Mouse (Mus musculus) cortical plate, adult 2 months (tissue): ENCODE measurements at regions not wholly inside any gene's neighbourhood (a gene's known extent, or its start where the extent isn't known, plus 50 kb on each side); places are given as distances from the start of the nearest gene placed in this dataset.

Experiments
- H3K27ac ChIP-seq: fragments of 200-500 bp; 2 replicates; pipeline ENCODE4 v1.5.1; 2012; ENCODE audit warnings: low read length, control low read depth, inconsistent platforms; ENCODE audit not compliant: insufficient read depth
- H3K4me1 ChIP-seq: fragments of 200-500 bp; 2 replicates; pipeline ENCODE4 v1.6.1; 2011; ENCODE audit warnings: low read length; ENCODE audit not compliant: control insufficient read depth, insufficient read depth
- H3K4me3 ChIP-seq: fragments of 200-500 bp; 2 replicates; pipeline ENCODE4 v1.5.1; 2011; ENCODE audit warnings: mild to moderate bottlenecking, low read length, control low read depth; ENCODE audit not compliant: insufficient read depth
- CTCF ChIP-seq: fragments of 200-500 bp; IDR thresholded peaks from 2 replicates; pipeline ENCODE4 v1.5.1; 2011; ENCODE audit warnings: mild to moderate bottlenecking, control low read depth, low read length; ENCODE audit not compliant: insufficient read depth; ENCODE audit errors: extremely low read depth
- POLR2A ChIP-seq: fragments of 200-500 bp; IDR thresholded peaks from 2 replicates; pipeline ENCODE4 v1.6.1; 2011; ENCODE audit warnings: mild to moderate bottlenecking, low read length, control low read depth; ENCODE audit not compliant: insufficient read depth; ENCODE audit errors: extremely low read depth

DNA sequence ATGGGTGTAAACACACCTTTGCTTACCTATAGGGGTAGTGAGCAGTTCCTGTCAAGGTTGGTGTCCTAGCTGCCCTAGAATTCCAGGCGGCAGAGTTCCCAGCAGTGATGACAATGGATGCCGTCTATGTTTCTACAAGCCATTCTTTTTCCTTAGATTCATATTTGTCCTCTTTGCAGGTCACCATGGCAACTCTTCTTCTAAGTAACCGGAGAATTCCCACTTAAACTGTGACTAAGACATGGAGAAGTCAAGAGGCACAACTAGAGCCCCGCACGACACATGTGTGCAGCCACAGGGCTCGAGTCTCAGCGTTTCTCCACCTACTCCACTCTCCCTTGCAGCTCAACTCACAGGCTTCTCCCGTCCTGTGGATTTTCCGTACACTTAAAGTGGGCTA, 381.5 kb upstream of the Kcnab2 start:
- no peak overlapping the region for H3K4me3 ChIP-seq
- TF ChIP-seq CTCF: no peak
- no peak for TF ChIP-seq POLR2A
- peaks cover 4% of the 10 kb centered on the region for H3K4me1 ChIP-seq
- no peak overlapping the region for H3K27ac ChIP-seq

DNA sequence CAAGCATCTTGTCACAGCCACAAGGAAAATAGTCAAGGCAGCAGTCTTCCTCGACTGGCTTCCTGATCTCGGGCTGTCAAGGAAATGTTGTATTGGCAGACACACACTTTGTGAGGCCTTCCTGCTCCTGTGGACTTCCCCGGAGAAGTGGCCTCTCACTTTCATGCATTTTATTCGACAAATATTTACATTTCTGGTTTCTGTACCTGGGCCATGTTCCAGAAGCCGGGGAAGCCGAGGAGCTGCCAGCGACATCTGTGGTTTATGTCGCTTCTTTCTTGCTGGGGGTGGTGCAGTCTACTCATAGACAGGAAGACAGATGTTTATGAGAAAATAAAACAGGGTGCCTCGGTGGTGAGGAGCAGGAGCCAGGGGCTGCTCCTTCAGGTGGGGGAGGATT, 372.5 kb upstream of the Kcnab2 start:
- TF ChIP-seq CTCF: no peak
- TF ChIP-seq POLR2A: no peak

DNA sequence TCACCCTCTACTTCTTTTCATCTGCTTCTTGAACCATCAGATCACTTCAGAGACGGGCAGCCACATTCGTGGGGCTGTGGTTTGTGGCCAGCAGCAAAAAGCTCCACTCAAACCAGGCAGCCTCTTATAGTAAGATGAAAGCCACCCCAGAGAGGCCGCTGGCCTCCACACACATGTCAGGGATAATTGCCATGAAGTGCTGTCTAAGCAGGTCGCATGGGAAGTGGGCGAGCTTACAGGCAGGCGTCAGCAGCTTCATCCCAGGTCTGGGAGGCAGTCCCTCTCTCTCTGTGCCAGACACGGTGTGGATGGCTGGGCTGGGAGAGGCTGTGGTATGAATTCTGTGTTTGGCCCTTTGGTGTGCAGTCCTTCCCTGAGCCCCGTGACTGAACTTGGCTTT, 358.4 kb upstream of the Kcnab2 start:
- no peak overlapping the region for H3K4me3 ChIP-seq
- no peak overlapping the region for H3K27ac ChIP-seq
- TF ChIP-seq CTCF: no peak
- TF ChIP-seq POLR2A: no peak
- peaks cover 6% of the 10 kb centered on the region; the same call in 1 of the 2 replicates for H3K4me1 ChIP-seq

More for the DNA sequence above, 372.5 kb upstream of the Kcnab2 start:
- no peak overlapping the region for H3K4me3 ChIP-seq
- no peak overlapping the region for H3K27ac ChIP-seq
- no peaks in the 10 kb centered on the region for H3K4me1 ChIP-seq

DNA sequence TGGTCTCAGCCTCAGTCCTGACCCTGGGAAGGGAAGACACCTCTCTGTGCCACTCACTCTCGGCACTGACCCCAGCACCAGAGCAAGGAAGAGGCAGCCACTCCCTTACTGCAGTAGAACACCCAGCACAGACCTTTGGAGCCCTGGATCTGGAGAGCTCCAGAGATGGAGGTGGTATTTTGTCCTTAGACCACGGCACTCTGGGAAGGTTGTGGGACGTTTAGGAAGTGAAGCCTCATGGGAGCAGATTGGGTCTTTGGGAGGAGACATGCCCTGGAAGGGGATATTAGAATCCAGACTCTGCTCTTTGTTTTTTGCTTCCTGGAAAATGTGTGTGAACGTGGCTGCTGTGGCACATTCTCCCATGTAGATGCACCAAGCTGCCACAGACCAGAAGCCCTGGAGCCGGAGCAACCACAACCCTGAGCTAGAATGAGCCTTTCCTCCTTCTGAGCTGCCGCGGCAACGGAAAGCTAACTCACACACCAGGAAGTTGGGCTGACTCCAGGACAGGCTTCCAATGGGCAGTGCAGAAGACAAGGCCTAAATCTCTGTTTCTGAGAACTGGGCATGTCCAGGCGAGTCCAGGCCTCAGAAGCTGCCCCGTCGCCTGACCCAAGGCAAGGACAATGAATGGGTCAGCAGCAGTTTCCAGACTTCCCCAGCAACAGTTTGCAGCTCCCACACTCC, 356.9 kb upstream of the Kcnab2 start:
- Histone ChIP-seq H3K27ac (no peak overlapping the region), H3K4me3 (no peak overlapping the region)
- TF ChIP-seq CTCF (no peak), POLR2A (no peak)

DNA sequence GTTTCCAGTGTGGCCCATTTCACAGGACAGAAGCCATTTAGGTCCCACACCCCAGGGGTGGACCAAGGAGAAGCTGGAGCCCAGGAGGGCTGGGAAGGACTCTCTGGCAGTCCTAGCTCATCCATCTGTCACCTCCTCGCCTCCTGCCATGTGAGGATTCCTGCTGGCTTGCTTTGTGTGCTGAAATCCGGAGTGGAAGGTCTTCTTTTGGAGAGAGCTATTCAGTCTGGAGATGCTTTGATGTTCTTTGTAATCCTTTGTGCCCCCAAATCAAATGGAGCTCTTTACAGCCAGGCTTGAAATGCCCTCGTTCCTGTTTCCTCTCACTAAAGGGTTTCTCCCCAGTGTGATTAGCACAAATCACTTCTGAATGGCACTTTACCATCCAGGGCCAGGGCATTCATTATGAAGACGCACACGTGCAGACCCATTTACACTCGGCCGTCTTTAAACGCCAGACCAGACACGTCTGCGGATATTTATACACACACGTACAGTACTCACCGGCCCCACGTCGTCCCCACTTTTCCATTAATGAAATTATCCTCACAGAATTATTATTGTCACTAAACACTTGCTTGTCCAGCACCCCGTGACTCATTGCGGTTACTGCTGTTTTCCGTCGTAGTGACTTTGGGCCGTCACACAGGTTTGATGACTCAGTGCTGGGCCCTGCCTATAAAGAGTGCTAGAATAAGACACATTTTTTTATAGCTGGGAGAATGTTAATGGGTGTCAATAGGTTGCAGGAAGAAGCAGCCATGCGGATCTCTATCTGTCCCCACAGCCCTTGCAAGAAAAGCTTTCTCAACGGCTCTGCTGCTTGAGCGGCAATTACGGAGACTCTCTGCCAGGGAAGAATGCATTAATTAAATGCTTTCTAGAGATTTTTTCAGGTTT, 356.0 kb upstream of the Kcnab2 start:
- Histone ChIP-seq H3K4me3 (no peak overlapping the region), H3K4me1 (peaks cover 6% of the 10 kb centered on the region; the same call in 1 of the 2 replicates), H3K27ac (no peak overlapping the region)
- TF ChIP-seq POLR2A (no peak), CTCF (no peak)

More for the DNA sequence above, 356.9 kb upstream of the Kcnab2 start:
- peaks cover 6% of the 10 kb centered on the region; the same call in 1 of the 2 replicates for H3K4me1 ChIP-seq

DNA sequence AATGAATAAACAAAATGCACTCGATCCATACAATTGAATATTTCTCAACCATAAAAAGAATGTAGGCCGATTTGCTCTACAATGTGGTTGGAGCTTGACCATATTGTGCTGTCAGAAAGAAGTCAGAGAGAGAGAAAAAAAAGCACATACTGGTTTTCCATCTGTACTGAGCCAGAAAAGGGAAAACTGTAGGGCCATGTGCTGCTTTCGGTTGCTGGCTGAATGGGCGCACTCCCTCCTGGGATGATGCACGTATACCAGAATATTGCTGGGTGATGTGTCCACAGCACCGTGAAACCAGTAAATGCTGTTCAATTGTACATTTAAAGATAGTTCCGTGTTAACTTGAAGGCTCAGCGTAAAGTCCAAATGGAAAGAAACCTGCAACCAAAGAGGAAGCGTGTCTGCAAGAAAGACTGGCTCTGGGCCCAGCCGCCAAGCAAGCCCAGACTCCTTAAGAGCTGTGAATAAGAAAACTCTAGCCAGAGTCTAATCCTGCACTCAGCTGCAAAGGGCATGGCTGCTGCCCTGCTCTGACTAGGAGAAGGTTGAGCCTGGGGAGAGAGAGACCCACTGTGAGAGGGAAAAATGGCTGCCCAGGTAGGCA, 355.2 kb upstream of the Kcnab2 start:
- Histone ChIP-seq H3K27ac (no peak overlapping the region), H3K4me1 (peaks cover 6% of the 10 kb centered on the region; the same call in 1 of the 2 replicates), H3K4me3 (no peak overlapping the region)
- no peak for TF ChIP-seq CTCF
- TF ChIP-seq POLR2A: no peak

DNA sequence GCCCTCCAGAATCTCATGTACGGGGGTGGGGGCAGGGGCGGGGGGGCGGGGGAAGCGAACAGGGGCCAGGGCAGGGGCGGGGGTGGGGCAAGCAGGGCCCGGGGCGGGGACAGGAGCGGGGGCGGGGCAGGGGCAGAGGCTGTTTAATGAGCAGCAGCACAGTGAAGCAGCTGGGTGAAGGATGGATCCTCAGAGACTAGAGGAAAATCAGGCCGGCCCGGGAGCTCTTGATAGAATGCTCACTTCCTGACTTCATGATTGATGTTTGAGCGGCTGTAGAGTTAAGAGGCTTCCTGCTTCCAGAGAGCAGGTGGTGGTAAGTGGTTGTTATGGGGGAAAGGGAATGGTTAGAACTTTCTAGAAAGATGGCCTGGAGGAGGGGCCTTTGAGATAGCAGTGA, 347.5 kb upstream of the Kcnab2 start:
- Histone ChIP-seq H3K4me3 (no peak overlapping the region), H3K4me1 (no peaks in the 10 kb centered on the region), H3K27ac (no peak overlapping the region)
- TF ChIP-seq CTCF (no peak), POLR2A (no peak)

DNA sequence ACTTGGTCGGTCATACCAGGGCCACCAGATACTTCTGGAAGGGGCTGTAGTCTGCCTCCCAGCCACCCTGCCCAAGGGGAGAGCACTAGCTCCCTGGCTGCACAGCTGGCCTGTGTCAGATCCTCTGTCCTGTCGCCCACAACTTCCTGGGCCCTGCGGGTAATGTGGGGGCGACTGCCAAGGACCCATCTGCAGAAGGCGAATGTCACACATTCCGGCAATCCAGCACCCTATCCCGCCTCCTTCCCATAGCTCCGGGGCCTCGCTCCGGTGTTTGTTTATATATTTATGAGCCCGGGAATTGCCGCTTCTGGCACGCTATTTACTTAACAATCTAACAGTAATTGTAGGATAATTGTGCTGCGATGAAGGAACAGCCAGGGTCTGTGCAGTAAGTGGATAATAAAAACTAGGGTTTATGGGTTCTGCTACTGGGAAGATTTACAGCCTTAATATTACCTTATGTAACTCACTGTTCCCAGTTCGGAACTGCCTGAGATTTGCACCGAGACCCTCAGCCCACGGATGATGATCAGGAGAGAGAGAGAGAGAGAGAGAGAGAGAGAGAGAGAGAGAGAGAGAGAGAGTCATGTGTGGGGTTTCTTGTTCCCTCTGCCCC, 338.6 kb upstream of the Kcnab2 start:
- Histone ChIP-seq H3K4me3 (no peak overlapping the region), H3K27ac (no peak overlapping the region), H3K4me1 (peaks cover 1% of the 10 kb centered on the region)
- no peak for TF ChIP-seq POLR2A
- no peak for TF ChIP-seq CTCF

DNA sequence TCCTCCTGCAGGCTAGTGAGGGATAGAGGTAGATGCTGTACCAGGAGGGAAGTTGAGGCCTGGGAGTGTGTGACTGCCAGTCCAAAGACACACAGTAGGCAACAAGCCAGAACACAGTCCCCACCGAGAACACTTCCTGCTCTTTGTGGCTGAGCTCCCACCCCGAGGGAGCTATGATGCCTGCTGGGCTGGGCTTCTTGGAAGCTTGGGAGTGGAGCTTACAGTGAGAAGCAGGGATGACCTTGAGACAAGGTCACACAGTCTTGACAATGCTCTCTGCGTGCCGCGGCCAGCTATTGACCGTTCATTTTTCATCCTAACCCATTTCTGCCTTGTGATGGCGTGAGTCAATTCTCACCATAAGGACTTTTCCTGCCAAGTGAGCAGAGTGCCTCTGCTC, 328.9 kb upstream of the Kcnab2 start:
- TF ChIP-seq CTCF (no peak), POLR2A (no peak)
- H3K27ac ChIP-seq: no peak overlapping the region

DNA sequence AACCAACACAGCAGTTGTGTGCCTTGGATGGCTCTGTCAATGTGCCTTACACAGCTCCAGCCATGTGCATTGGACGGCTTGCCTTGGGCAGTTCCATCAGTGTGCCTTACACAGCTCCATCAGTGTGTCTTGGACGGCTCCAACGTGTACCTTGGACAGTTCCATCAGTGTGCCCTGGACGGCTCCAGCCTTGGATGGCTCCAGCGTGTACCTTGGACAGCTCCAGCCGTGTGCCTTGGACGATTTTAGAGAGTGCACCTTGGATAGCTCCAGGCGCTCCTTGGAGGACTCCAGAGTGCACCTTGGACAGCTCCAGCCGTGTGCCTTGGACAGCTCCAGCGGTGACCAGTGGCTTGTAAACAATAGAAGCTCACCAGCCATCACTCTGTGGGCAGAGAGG, 321.7 kb upstream of the Kcnab2 start:
- H3K4me3 ChIP-seq: no peak overlapping the region
- TF ChIP-seq CTCF: no peak
- TF ChIP-seq POLR2A: no peak
- no peak overlapping the region for H3K27ac ChIP-seq
- no peaks in the 10 kb centered on the region for H3K4me1 ChIP-seq

More for the DNA sequence above, 328.9 kb upstream of the Kcnab2 start:
- Histone ChIP-seq H3K4me3 (no peak overlapping the region), H3K4me1 (no peaks in the 10 kb centered on the region)
